Mouse (Mus musculus) heart, postnatal 0 days (tissue): ENCODE results near the gene Tmem106c. TPM values are rescaled to one million over a fixed set of nuclear protein-coding genes. Genes with fewer than 3 reads are reported as not detected.

Experiments
- ATAC-seq: fragments of 200-750 bp; cut with Nextera tagmentation; 2 replicates; pipeline ENCODE4 v1.8.0; 2017; ENCODE audit warnings: low read depth, moderate number of reproducible peaks, moderate library complexity; ENCODE audit not compliant: insufficient read depth
- DNase-seq: peaks from one replicate; pipeline ENCODE4 v3.0.0-alpha.2; 2016; ENCODE audit warnings: low spot score
- H3K27ac ChIP-seq: fragments of 300-500 bp; sonication (generic); 2 replicates; pipeline ENCODE4 v1.5.1; 2014; ENCODE audit warnings: low read depth, mild to moderate bottlenecking
- H3K27me3 ChIP-seq: fragments of 300-500 bp; sonication (generic); 2 replicates; pipeline ENCODE4 v1.6.1; 2014; ENCODE audit warnings: low read length, mixed read lengths; ENCODE audit not compliant: control insufficient read depth, insufficient read depth
- H3K36me3 ChIP-seq: fragments of 300-500 bp; sonication (generic); replicated peaks from 2 replicates; pipeline ENCODE4 v1.6.1; 2014; ENCODE audit warnings: low read length, mixed read lengths; ENCODE audit not compliant: control insufficient read depth, insufficient read depth
- H3K4me1 ChIP-seq: fragments of 300-500 bp; sonication (generic); 2 replicates; pipeline ENCODE4 v1.6.1; 2014; ENCODE audit warnings: antibody characterized with exemption; ENCODE audit not compliant: control insufficient read depth, insufficient read depth
- H3K4me2 ChIP-seq: fragments of 300-500 bp; sonication (generic); 2 replicates; pipeline ENCODE4 v1.6.1; 2014; ENCODE audit warnings: low read depth, mild to moderate bottlenecking, low read length, moderate library complexity
- H3K4me3 ChIP-seq: fragments of 300-500 bp; sonication (generic); 2 replicates; pipeline ENCODE4 v1.5.1; 2014; ENCODE audit warnings: low read depth, low read length
- H3K9ac ChIP-seq: fragments of 300-500 bp; sonication (generic); replicated peaks from 2 replicates; pipeline ENCODE4 v1.6.1; 2014; ENCODE audit warnings: low read depth, low read length, mixed read lengths
- H3K9me3 ChIP-seq: fragments of 300-500 bp; sonication (generic); replicated peaks from 2 replicates; pipeline ENCODE4 v1.6.1; 2016; ENCODE audit warnings: low read length; ENCODE audit not compliant: control insufficient read depth
- CTCF ChIP-seq: IDR thresholded peaks from 2 replicates; pipeline ENCODE4 v1.5.1; 2016; ENCODE audit warnings: antibody characterized with exemption, control low read depth, low read depth
- EP300 ChIP-seq: IDR thresholded peaks from 2 replicates; pipeline ENCODE4 v1.6.1; 2016; ENCODE audit warnings: antibody characterized with exemption, low read depth
- WGBS: fragments of 180-500 bp; shearing (Covaris S2); extraction: QIAGEN DNeasy Blood & Tissue Kit; methylation state at CpG from one replicate; pipeline ENCODE4 v1.1.7; 2014; 5-methylcytosine and 5-hydroxymethylcytosine counted together
- polyA plus RNA-seq: library from polyadenylated mRNA; unstranded; fragments of >200 nt; fragmentation: Nextera tagmentation; extraction: Ambion mirVana; gene quantifications from 2 replicates; pipeline ENCODE4 v1.2.1, GENCODE M21; 2015
- total RNA-seq: library from RNA; depleted of rRNA; stranded (reverse); fragments of >200 nt; gene quantifications from 2 replicates; pipeline ENCODE4 v1.2.3, GENCODE M21; 2014; ENCODE audit warnings: low replicate concordance

The Tmem106c gene
- total and polyA plus RNA-seq, 2 experiments from 2014 or later, result 33.1 to 94.1 TPM

GRCm38 (mm10) chr15:97944919-97945574 is 19.0 kb upstream of the Tmem106c start:
- TF ChIP-seq EP300 (no peak), CTCF (no peak)
- Histone ChIP-seq H3K4me2 (no peak overlapping the region), H3K27ac (no peak overlapping the region), H3K36me3 (no peaks in the 10 kb centered on the region), H3K9me3 (no peaks in the 10 kb centered on the region), H3K4me3 (no peak overlapping the region), H3K27me3 (0 out of 2 replicates have a peak, but pooled peaks cover 14% of the 10 kb centered on the region), H3K4me1 (no peaks in the 10 kb centered on the region), H3K9ac (no peak overlapping the region)
- DNase-seq (no peak), ATAC-seq (no peak)
- WGBS, result 71% methylated on average over 11 of the region's 11 CpGs

- no peak for DNase-seq
- Histone ChIP-seq H3K9me3 (no peaks in the 10 kb centered on the region), H3K9ac (no peak overlapping the region), H3K4me2 (no peak overlapping the region), H3K4me3 (no peak overlapping the region), H3K4me1 (no peaks in the 10 kb centered on the region), H3K27ac (no peak overlapping the region), H3K36me3 (no peaks in the 10 kb centered on the region), H3K27me3 (0 out of 2 replicates have a peak, but pooled peaks cover 14% of the 10 kb centered on the region)
- no peak for ATAC-seq
- 72% methylated on average over 11 of the region's 11 CpGs for WGBS
- TF ChIP-seq CTCF (no peak), EP300 (no peak)
These were observed 18.2 kb upstream of the Tmem106c start for GRCm38 (mm10) chr15:97945656-97946315.

DNA sequence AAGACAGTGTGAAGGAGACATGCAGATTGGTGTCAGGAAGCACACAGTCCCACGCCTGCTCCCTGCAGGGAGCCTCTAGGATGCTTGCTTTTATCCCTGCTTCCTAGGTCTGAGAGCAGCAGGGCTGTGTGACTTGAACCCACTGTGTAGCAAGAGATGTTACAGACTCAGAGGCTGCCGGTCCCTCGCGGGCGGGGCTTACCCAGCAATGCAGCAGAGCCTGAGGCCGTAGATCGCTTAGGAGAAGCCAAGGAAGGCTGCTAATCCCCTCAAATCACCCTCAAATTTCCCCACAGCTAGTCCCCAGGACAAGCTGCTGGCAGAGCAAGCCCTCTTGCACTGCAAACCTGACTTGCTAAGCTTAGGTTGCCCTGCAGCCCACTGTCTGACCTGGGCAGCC is 15.3 kb upstream of the Tmem106c start:
- Histone ChIP-seq H3K27ac (no peak overlapping the region), H3K4me3 (no peak overlapping the region), H3K4me2 (no peak overlapping the region), H3K9ac (no peak overlapping the region), H3K4me1 (no peaks in the 10 kb centered on the region), H3K9me3 (no peaks in the 10 kb centered on the region), H3K27me3 (peaks cover 18% of the 10 kb centered on the region; the same call in 1 of the 2 replicates), H3K36me3 (no peaks in the 10 kb centered on the region)
- DNase-seq (no peak), ATAC-seq (no peak)
- TF ChIP-seq CTCF (no peak), EP300 (no peak)
- WGBS, result 62% methylated on average over 7 of the region's 7 CpGs

GRCm38 (mm10) chr15:97949706-97950105 is 14.3 kb upstream of the Tmem106c start:
- H3K27me3 ChIP-seq, result peaks cover 19% of the 10 kb centered on the region; the same call in 1 of the 2 replicates
- no peak overlapping the region for H3K4me2 ChIP-seq
- H3K4me1 ChIP-seq, result no peaks in the 10 kb centered on the region
- ATAC-seq (no peak), DNase-seq (no peak)
- no peak overlapping the region for H3K27ac ChIP-seq
- no peak overlapping the region for H3K9ac ChIP-seq
- H3K9me3 ChIP-seq, result no peaks in the 10 kb centered on the region
- WGBS, result 64% methylated on average over 3 of the region's 3 CpGs
- no peaks in the 10 kb centered on the region for H3K36me3 ChIP-seq
- TF ChIP-seq CTCF, result no peak
- TF ChIP-seq EP300, result no peak
- no peak overlapping the region for H3K4me3 ChIP-seq

DNA sequence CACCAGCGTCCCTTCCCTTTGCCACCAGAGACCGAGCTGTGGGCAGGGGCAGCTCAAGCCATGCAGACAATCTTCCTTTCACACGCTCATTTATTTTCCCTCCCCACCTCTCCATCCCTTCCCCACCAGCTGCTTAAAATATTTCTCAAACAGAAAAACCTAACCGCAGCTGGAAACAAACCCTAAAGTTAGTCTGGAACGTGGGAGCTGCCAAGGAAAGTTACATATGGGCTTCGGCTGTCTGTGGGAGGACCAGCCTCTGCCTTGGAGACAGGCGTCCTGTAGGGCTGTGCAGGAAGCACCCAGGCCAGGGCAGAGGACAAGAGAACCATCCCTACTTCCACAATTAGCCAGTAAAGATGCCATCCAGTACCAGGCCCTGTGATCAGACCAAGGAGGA is 13.8 kb upstream of the Tmem106c start:
- Histone ChIP-seq H3K27ac (no peak overlapping the region), H3K4me1 (no peaks in the 10 kb centered on the region), H3K9ac (no peak overlapping the region), H3K4me3 (no peak overlapping the region), H3K9me3 (no peaks in the 10 kb centered on the region), H3K36me3 (no peaks in the 10 kb centered on the region), H3K4me2 (no peak overlapping the region), H3K27me3 (peaks cover 25% of the 10 kb centered on the region; the same call in 1 of the 2 replicates)
- 66% methylated on average over 7 of the region's 7 CpGs for WGBS
- no peak for DNase-seq
- TF ChIP-seq EP300, result no peak
- no peak for TF ChIP-seq CTCF
- ATAC-seq, result no peak
